Mouse (Mus musculus): ENCODE results near the gene Zfp426.

- TF ChIP-seq SMC3 (IDR thresholded peaks at IDR 0.05; ENCODE audit: low read depth, low read length), result no peak
- no peak for TF ChIP-seq MEF2A (IDR thresholded peaks at IDR 0.05; ENCODE audit: borderline replicate concordance, low read depth, low read length)
- no peak for TF ChIP-seq IRF4 (IDR thresholded peaks at IDR 0.05; ENCODE audit: low read depth, low read length)
- TF ChIP-seq CTCF (conservative IDR thresholded peaks at IDR 0.05 in 1 of 2, IDR thresholded peaks at IDR 0.05 in 1 of 2; ENCODE audit: low read depth in 2 of 2, low read length in 2 of 2), result no peak
- no peak for TF ChIP-seq MYC (IDR thresholded peaks at IDR 0.05; ENCODE audit: low read depth, low read length)
- TF ChIP-seq MAX (IDR thresholded peaks at IDR 0.05; ENCODE audit: low read length), result no peak
- no peak for TF ChIP-seq TCF12 (IDR thresholded peaks at IDR 0.05; ENCODE audit: low read depth, low read length)
- TF ChIP-seq CHD2 (IDR thresholded peaks at IDR 0.05; ENCODE audit: low read length), result no peak
These were observed 44.1 kb upstream of the Zfp426 start for GRCm38 (mm10) chr9:20536598-20536997.
